Mouse (Mus musculus) testis, postnatal 14 days (tissue): Measurements from ENCODE around the gene Trim59.
A peak's percentile ranks its signal among the peaks of the same experiment; 100 is the strongest.

Source experiments
- DNase-seq: peaks from one replicate; pipeline ENCODE4 v3.0.0; 2021; ENCODE audit warnings: low spot score

The Trim59 gene

DNA sequence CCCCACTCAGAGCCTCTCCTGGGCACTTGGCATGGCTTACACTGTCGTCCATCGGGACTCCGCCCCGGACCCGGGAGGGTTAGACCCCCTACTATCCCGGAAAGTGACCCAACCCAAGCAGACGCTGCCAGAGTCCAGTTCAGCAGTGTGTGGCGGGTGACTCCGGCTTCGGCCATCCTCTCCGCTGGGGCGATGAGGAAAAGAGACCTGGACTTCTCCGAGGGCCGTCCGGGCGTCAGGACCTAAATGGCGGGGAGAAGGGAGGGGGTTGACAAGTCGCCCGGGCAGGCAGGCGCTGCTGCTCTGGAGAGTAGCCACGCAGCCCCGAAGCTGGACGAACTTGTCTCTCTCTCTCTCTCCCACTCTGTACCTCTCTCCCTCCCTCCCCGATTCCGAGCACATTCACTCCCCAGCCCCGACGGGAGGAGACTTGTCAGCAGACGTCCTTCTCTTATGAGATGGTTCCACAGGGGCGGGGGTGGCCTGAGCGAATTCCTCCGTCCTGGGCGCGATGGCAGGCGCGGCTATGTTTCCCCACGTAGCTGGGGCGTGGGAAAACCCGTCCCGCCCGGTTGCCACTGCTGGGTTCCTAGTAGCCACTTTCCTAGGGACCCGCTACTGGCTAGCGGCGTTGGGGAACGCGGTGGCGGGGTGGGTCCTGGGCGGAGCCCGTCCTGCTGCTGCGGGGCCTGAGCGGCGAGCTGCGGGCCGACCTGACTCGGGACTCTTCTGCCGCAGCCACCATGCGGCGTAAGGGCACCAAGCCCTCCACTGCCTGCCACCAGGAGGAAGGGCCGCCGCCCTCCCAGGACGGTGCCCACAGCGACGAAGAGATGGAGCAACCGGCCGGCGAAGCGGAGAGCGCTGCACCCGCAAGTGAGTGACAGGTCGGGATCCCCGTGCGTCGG, 39.0 kb downstream of the Trim59 start:
- DNase-seq, result peak; percentile 77

DNA sequence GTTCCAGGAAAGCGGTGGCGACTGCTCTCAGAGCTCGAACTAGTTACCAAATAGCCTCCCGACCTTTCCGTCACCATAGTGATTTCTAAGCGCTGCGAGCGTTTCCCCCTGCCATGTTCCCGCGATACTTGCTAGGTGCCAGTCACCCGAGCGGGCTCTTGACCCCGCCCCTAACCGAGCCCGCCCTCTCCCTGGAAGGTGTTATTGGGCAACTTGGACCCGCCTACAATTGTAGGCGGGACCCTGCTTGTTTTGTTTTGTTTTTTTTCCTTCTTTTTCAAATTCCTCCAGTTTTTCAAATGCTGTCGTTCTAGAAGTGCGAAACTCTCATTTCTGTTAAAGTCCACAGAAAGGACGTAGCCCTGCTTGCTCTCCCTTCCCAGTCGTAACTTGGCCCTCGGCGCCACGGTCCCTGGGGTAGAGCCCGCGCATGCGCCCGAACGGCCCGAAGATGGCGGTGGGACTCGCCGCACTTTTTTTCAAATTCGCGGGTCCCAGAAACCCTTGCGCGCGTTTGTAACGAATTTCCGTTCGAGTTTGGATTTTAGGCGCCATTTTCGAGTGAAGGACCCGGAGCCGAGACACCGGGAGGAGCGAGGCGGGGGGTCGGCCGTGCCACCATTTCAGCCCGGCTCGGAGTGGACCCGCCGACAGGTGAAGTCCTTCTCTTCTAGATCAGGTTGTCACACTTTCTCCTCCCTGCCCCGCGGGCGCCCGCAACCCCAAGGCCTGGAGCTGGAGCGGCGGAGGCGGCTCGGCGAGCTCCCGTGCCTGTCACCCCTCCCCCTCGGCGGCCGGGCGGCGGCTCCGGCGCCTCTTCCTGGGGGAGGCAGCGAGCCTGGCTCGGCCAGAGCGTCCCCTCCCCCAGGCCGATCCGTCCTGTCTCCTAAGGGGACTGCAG, 39.9 kb downstream of the Trim59 start, which contains the start of the genes Ift80 and Smc4:
Gene Ift80 (minus strand): TSS at position 134 of the 901 bp plus-strand sequence.
Gene Smc4 (plus strand): TSS at position 302 of the 901 bp plus-strand sequence.
- DNase-seq, result peak; percentile 96

DNA sequence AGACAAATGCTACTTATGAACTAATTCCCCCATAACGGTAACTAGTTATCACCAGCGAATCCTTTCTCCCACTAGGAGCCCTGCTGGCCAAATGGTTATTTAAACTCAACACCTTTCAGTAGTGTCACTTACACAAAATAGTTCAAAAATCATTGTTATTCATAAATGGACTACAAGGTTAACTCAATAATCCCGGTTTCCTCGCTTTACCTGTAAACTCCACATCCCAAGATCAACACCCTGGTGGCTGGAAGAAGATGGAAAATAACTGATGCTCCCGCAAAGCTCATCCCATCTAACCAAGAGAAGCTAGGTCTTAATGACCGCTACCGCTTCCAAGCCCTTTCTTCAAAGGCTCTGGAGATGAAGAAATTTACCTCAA, 40.5 kb downstream of the Trim59 start:
- no peak for DNase-seq

DNA sequence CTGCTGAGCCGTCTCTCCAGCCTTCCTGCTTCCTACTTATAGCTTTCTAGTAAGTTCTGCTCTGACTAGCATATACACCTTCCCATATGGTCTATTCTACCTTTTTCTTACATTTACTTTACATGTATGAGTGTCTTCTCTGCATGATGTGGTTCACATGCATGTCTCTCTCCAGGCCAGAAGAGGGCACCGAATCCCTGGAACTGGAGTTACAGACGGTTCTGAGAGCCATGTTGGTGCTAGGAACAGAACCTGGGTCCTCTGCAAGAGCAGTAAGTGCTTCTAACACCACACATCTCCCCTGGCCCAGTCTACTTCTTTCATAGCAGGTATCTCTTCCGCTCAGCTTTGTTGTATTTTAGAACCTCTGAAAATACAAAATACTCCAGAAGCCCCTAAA, 41.8 kb downstream of the Trim59 start:
- no peak for DNase-seq

DNA sequence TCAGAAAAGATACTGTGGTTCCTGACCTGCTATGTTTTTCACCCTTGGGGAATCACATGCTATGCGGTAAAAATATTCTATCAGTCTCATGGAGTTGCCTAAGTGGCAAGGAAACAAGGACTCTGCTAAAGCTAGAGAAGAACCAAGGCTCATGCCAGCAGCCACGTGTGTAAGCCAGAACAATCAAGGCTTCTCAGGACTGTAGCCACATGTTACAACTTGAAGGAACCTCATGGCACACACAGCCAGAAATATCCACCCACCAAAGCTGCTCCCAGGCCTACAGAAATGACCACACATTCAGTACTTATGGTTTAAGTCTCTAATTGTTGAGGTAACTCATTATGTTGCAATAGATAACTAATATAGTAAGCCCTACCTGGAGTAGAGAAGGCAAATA, 58.0 kb downstream of the Trim59 start:
- DNase-seq, result no peak
